Mouse (Mus musculus) heart, embryonic 13.5 days (tissue): Measurements from ENCODE around the gene Tfec. TPM values are rescaled to one million over a fixed set of nuclear protein-coding genes. Genes with fewer than 3 reads are reported as not detected.

Experiments
- ATAC-seq: fragments of 200-750 bp; cut with Nextera tagmentation; 2 replicates; pipeline ENCODE4 v1.8.0; 2017; ENCODE audit warnings: moderate TSS enrichment; ENCODE audit not compliant: insufficient number of reproducible peaks, low FRiP score, low TSS enrichment; ENCODE audit errors: extremely low read depth
- H3K27ac ChIP-seq: fragments of 300-500 bp; sonication (generic); replicated peaks from 2 replicates; pipeline ENCODE4 v1.5.1; 2015; ENCODE audit warnings: moderate library complexity, mild to moderate bottlenecking, inconsistent platforms
- H3K27me3 ChIP-seq: fragments of 300-500 bp; sonication (generic); replicated peaks from 2 replicates; pipeline ENCODE4 v1.6.1; 2015; ENCODE audit warnings: mild to moderate bottlenecking, inconsistent platforms
- H3K36me3 ChIP-seq: fragments of 300-500 bp; sonication (generic); 2 replicates; pipeline ENCODE4 v1.6.1; 2015; ENCODE audit warnings: mild to moderate bottlenecking, inconsistent platforms
- H3K4me1 ChIP-seq: fragments of 300-500 bp; sonication (generic); 2 replicates; pipeline ENCODE4 v1.6.1; 2015; ENCODE audit warnings: inconsistent platforms
- H3K4me2 ChIP-seq: fragments of 300-500 bp; sonication (generic); 2 replicates; pipeline ENCODE4 v1.6.1; 2015; ENCODE audit warnings: inconsistent platforms, mild to moderate bottlenecking, moderate library complexity
- H3K4me3 ChIP-seq: fragments of 300-500 bp; sonication (generic); 2 replicates; pipeline ENCODE4 v1.5.1; 2015; ENCODE audit warnings: moderate library complexity, mild to moderate bottlenecking, inconsistent platforms
- H3K9ac ChIP-seq: fragments of 300-500 bp; sonication (generic); 2 replicates; pipeline ENCODE4 v1.6.1; 2015; ENCODE audit warnings: inconsistent platforms, mild to moderate bottlenecking, moderate library complexity
- H3K9me3 ChIP-seq: fragments of 300-500 bp; sonication (generic); 2 replicates; pipeline ENCODE4 v1.6.1; 2016; ENCODE audit warnings: inconsistent platforms
- WGBS: fragments of 180-500 bp; shearing (Covaris S2); methylation state at CpG from one replicate; pipeline ENCODE4 v1.1.7; 2015; ENCODE audit warnings: mixed read lengths; 5-methylcytosine and 5-hydroxymethylcytosine counted together
- polyA plus RNA-seq: library from polyadenylated mRNA; unstranded; fragments of >200 nt; fragmentation: Nextera tagmentation; extraction: Ambion mirVana; gene quantifications from 2 replicates; pipeline ENCODE4 v1.2.1, GENCODE M21; 2015

The Tfec gene
- polyA plus RNA-seq, 1 experiment from 2014 or later, result 0.40 TPM

DNA sequence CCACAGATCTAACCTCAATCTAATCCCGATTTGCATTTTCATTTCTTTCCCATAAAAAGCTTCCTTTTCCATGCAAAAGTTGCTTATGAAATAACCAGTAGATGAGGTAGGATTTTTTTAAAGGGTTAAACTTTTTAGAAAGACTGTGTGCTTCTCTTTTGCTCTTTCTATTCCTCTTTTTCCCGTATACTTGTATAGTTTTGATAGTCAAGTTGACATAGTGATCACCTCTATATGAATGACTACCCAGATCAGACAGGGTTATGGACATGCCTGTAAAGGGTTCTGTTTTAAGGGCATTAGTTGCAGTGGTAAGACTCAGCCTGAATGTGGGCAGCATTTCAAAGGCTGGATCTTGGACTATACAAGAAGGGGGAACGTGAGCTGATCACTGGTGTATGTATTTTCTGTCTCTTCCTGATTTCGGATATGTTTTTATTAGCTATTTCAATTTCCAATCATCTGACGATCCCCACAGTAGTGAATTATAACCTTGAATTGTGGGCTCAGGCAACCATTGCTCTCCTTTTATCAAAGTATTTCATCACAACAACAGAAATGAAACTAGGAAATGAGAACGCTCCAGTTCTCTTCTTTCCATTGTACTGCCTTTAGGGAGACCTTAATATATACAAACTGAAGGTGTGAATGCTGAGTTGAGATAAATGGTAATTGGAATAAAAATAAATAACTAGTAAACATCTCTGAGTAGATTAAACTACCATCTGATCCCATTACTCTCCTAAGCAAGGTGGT is 35.3 kb downstream of the Tfec start:
- Histone ChIP-seq H3K27me3 (no peaks in the 10 kb centered on the region), H3K27ac (no peak overlapping the region), H3K4me1 (no peaks in the 10 kb centered on the region), H3K4me2 (no peak overlapping the region), H3K36me3 (no peaks in the 10 kb centered on the region), H3K4me3 (no peak overlapping the region), H3K9me3 (no peaks in the 10 kb centered on the region), H3K9ac (no peak overlapping the region)
- WGBS, result 81% methylated on average over 6 of the region's 6 CpGs
- no peak for ATAC-seq

DNA sequence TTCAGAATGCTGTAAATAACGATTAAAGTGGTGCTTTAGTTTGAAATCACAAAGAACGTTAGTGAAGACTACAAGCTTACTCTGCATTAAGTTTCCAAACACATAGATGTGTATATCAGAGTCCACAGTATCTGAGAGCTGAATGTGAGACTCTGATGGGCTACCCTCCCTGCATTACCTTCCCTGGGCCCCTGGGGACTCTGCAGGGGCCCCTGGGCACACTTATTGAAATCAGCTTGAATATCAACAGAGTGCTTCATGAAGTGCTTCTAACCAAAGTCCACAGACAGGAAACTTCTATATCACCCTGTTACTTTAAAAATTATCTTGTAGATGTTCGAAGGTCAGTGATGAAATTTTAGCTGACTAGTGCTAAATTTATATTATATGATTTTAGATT is 36.2 kb downstream of the Tfec start:
- no peaks in the 10 kb centered on the region for H3K9me3 ChIP-seq
- no peaks in the 10 kb centered on the region for H3K27me3 ChIP-seq
- no peaks in the 10 kb centered on the region for H3K4me1 ChIP-seq
- no peak overlapping the region for H3K27ac ChIP-seq
- no peaks in the 10 kb centered on the region for H3K36me3 ChIP-seq
- ATAC-seq, result no peak
- H3K9ac ChIP-seq, result no peak overlapping the region
- 70% methylated on average over 3 of the region's 3 CpGs for WGBS
- no peak overlapping the region for H3K4me2 ChIP-seq
- H3K4me3 ChIP-seq, result no peak overlapping the region

DNA sequence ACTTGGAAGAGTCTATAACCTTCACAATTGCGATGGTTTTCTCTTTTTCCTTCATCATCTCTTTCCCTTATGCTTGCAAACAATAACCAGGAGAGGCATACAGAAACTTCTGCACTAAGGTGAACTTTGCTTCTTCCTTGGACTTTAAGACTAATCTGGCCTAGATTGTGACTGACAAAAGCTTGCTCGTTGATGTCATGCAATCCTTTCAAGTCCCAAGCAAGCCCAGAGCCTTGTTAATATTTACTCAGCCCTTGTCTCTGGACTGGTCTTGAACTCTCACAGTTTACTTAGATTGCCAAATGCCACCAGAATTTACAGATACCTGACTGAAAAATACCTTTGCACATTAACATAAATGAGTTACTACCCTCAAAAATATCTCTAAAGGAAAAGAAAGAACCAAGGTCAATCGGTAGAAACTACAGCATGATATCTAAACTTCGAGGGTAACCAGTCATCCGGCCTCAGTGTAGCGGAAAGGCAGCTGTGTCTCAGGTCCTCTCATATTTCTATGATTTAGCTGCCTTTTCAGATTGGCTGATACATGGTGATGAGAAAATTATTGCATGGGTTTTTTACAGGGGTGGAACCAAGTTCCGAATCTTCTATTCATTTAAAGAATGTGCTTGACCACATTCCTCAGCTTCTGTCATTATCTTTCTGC is 42.2 kb downstream of the Tfec start:
- no peak overlapping the region for H3K27ac ChIP-seq
- no peaks in the 10 kb centered on the region for H3K36me3 ChIP-seq
- no peaks in the 10 kb centered on the region for H3K9me3 ChIP-seq
- no peaks in the 10 kb centered on the region for H3K4me1 ChIP-seq
- no peak for ATAC-seq
- H3K4me3 ChIP-seq, result no peak overlapping the region
- no peak overlapping the region for H3K4me2 ChIP-seq
- H3K9ac ChIP-seq, result no peak overlapping the region
- H3K27me3 ChIP-seq, result no peaks in the 10 kb centered on the region
- 76% methylated on average over 7 of the region's 7 CpGs for WGBS

DNA sequence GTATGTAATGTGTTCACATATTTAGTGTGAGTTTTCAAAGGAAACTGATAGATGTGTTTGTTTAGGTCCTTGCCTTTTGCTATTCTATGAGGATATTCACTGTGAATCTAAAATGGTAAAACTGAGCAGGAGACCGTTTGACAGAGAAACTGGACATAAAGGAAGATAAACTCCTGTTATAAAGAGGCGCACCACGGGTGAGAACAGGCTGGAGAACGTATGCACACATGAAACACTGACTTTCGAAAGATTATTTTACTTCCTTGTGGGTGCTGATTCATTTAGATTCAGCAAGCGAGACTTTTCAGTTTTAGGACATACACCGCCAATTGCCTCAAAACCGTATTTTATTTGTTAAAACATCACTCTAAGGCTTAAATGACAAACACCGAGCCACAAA is 43.3 kb downstream of the Tfec start:
- Histone ChIP-seq H3K4me1 (no peaks in the 10 kb centered on the region), H3K4me3 (no peak overlapping the region), H3K36me3 (no peaks in the 10 kb centered on the region), H3K27ac (no peak overlapping the region), H3K9me3 (no peaks in the 10 kb centered on the region), H3K4me2 (no peak overlapping the region), H3K27me3 (no peaks in the 10 kb centered on the region), H3K9ac (no peak overlapping the region)
- no peak for ATAC-seq
- WGBS, result 80% methylated on average over 9 of the region's 9 CpGs

GRCm38 (mm10) chr6:16846521-16846920 is 51.7 kb downstream of the Tfec start:
- H3K4me2 ChIP-seq, result no peak overlapping the region
- WGBS, result 82% methylated on average over 7 of the region's 7 CpGs
- no peaks in the 10 kb centered on the region for H3K9me3 ChIP-seq
- H3K4me3 ChIP-seq, result no peak overlapping the region
- no peak overlapping the region for H3K27ac ChIP-seq
- no peaks in the 10 kb centered on the region for H3K36me3 ChIP-seq
- H3K4me1 ChIP-seq, result no peaks in the 10 kb centered on the region
- H3K27me3 ChIP-seq, result no peaks in the 10 kb centered on the region
- no peak for ATAC-seq
- no peak overlapping the region for H3K9ac ChIP-seq

GRCm38 (mm10) chr6:16835631-16836030 is 62.6 kb downstream of the Tfec start:
- Histone ChIP-seq H3K36me3 (no peaks in the 10 kb centered on the region), H3K4me2 (no peak overlapping the region), H3K9me3 (no peaks in the 10 kb centered on the region), H3K27ac (no peak overlapping the region), H3K4me3 (no peak overlapping the region), H3K4me1 (no peaks in the 10 kb centered on the region), H3K9ac (no peak overlapping the region), H3K27me3 (no peaks in the 10 kb centered on the region)
- WGBS, result 63% methylated on average over 1 of the region's 1 CpGs
- ATAC-seq, result no peak

DNA sequence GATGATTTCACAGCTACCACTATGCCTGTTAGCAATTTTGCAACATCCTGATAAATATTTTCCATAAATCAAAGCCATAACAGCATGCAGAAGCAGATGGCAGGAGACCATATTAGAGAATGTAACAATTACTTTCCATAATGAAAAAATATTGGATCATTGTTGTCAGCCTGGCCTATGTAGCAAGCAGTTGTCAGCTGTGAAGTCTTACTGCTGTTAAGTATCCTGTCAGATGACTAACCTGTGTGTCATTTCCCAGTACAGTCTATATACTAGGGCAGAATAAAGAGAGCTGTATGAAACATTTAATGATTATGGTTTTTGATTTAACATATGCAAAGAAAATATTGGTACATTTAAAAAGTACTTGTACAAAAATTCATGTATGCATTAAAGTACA is 69.9 kb downstream of the Tfec start:
- no peaks in the 10 kb centered on the region for H3K4me1 ChIP-seq
- no peaks in the 10 kb centered on the region for H3K9me3 ChIP-seq
- no peak overlapping the region for H3K4me3 ChIP-seq
- H3K36me3 ChIP-seq, result no peaks in the 10 kb centered on the region
- H3K27ac ChIP-seq, result no peak overlapping the region
- no peaks in the 10 kb centered on the region for H3K27me3 ChIP-seq
- no peak overlapping the region for H3K9ac ChIP-seq
- no peak for ATAC-seq
- H3K4me2 ChIP-seq, result no peak overlapping the region

DNA sequence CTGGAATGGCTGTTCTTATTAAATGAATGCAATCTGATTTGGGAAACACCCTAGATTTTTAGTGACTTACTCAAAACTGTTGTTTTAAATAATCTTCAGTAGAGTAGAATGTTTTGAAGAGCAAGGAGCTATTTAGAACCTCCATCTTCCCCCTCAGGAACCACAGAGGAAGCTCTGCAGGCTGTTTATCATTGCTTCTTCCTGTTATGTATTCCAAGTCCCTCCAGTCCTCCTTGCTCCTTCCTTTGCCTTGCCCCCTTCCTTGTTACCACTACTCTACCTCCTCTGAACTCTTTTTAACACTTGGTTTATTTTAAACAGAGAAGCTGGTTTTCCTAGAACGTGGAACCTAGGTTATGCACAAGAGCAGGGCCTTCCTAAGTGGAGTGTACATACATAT is 76.3 kb downstream of the Tfec start:
- WGBS, result 59% methylated on average over 1 of the region's 1 CpGs
- Histone ChIP-seq H3K9me3 (no peaks in the 10 kb centered on the region), H3K36me3 (no peaks in the 10 kb centered on the region), H3K9ac (no peak overlapping the region), H3K4me3 (no peak overlapping the region), H3K4me1 (no peaks in the 10 kb centered on the region), H3K27me3 (no peaks in the 10 kb centered on the region), H3K4me2 (no peak overlapping the region), H3K27ac (no peak overlapping the region)
- ATAC-seq, result no peak

- Histone ChIP-seq H3K27ac (no peak overlapping the region), H3K27me3 (no peaks in the 10 kb centered on the region), H3K9me3 (no peaks in the 10 kb centered on the region), H3K36me3 (no peaks in the 10 kb centered on the region), H3K4me1 (no peaks in the 10 kb centered on the region), H3K9ac (no peak overlapping the region), H3K4me2 (no peak overlapping the region), H3K4me3 (no peak overlapping the region)
- ATAC-seq, result no peak
- whole genome bisulfite sequencing, result 57% methylated on average over 1 of the region's 1 CpGs
Measured at GRCm38 (mm10) chr6:16806302-16806701, 91.9 kb downstream of the Tfec start.

- Histone ChIP-seq H3K4me2 (no peak overlapping the region), H3K9me3 (no peaks in the 10 kb centered on the region)
- no peak for ATAC-seq
Measured at GRCm38 (mm10) chr6:16797669-16798068, 100.6 kb downstream of the Tfec start.

GRCm38 (mm10) chr6:16796914-16797313 is 101.3 kb downstream of the Tfec start:
- no peaks in the 10 kb centered on the region for H3K27me3 ChIP-seq
- no peaks in the 10 kb centered on the region for H3K36me3 ChIP-seq
- H3K4me3 ChIP-seq, result no peak overlapping the region
- no peaks in the 10 kb centered on the region for H3K9me3 ChIP-seq
- ATAC-seq, result no peak
- no peak overlapping the region for H3K4me2 ChIP-seq
- H3K4me1 ChIP-seq, result no peaks in the 10 kb centered on the region
- no peak overlapping the region for H3K9ac ChIP-seq
- H3K27ac ChIP-seq, result no peak overlapping the region
- WGBS, result 59% methylated on average over 9 of the region's 9 CpGs

More at GRCm38 (mm10) chr6:16797669-16798068, 100.6 kb downstream of the Tfec start:
- no peak overlapping the region for H3K27ac ChIP-seq
- H3K4me3 ChIP-seq, result no peak overlapping the region
- H3K4me1 ChIP-seq, result no peaks in the 10 kb centered on the region
- H3K9ac ChIP-seq, result no peak overlapping the region
- H3K27me3 ChIP-seq, result no peaks in the 10 kb centered on the region
- 44% methylated on average over 10 of the region's 10 CpGs for WGBS
- no peaks in the 10 kb centered on the region for H3K36me3 ChIP-seq

DNA sequence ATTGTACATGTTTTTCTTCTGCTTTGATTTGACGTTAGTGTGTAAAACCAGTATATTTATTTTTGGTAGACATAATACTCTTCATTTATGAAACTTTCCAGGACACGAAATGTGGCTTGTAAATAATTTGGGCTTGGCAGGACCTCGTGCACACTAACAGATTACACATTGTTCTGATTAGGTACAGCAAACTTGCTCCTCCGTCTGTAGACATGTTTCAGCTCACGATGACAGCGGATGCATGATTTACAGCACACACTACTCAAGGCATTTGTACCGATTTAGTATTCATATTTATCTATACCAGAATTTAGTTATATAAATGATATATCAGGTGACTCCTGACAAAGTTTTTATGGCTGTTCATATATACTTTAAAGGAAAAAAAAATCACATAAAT is 104.2 kb downstream of the Tfec start:
- H3K27me3 ChIP-seq, result no peaks in the 10 kb centered on the region
- WGBS, result 58% methylated on average over 7 of the region's 7 CpGs
- H3K4me1 ChIP-seq, result no peaks in the 10 kb centered on the region

More for the DNA sequence above, 104.2 kb downstream of the Tfec start:
- Histone ChIP-seq H3K4me3 (no peak overlapping the region), H3K27ac (no peak overlapping the region), H3K36me3 (no peaks in the 10 kb centered on the region), H3K4me2 (no peak overlapping the region), H3K9me3 (no peaks in the 10 kb centered on the region), H3K9ac (no peak overlapping the region)
- no peak for ATAC-seq
